Mouse (Mus musculus): ENCODE measurements around the gene Rnaseh2a. TPM values are rescaled to one million over a fixed set of nuclear protein-coding genes. Genes with fewer than 3 reads are reported as not detected.

Gene Rnaseh2a
- polyA plus RNA-seq, 1 experiment from 2014 or later = 67.1 TPM

DNA sequence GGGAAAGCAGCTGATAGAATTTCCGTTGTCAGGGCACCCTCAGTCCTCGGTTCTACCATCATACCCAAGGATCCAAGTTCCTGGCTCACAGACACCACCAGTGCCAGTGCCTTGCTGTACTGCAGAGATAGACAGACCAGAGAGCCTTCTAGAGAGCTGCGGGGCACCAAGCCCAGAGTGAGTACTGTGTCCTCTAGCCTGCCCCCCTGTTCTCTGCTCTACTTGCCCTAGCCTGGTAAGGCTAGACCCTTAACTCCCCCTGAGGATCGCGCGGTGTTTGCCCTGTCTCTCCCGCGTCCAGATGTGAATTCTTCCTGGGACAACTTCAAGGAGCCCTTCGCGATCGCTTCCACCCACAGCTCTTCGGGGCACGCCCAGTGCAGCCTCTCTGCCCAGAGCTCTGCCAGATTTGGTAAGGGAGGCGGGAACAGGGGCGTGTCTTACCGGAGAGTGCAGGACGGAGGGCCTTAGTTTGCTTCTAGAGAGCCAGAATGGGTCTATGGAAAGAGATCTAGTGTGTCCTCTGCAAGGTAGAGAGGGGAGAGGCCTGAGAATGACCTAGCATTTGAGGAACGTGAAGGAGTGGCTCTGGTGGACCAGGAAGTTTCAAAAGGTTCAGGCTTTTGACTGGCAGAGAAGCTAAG is 16.8 kb downstream of the Rnaseh2a start:
- 4% methylated on average over 18 of the region's 18 CpGs for WGBS (ENCODE audit: insufficient replicate concordance)
- DNase-seq = peak; percentile 67
- TF ChIP-seq CTCF (IDR thresholded peaks at IDR 0.05; ENCODE audit: low read depth) = no peak
- no peak for TF ChIP-seq EP300 (IDR thresholded peaks at IDR 0.05; ENCODE audit: low read depth)
- H3K27ac ChIP-seq (ENCODE audit: low read depth) = no peak overlapping the region
- peaks cover 4% of the 10 kb centered on the region; the same call in 1 of the 2 replicates for H3K4me1 ChIP-seq (ENCODE audit: insufficient read depth)
- peak; percentile 35; the same call in 1 of the 2 replicates for ATAC-seq
- no peak overlapping the region for H3K9ac ChIP-seq (replicated peaks)
- H3K36me3 ChIP-seq (replicated peaks; ENCODE audit: insufficient read depth, low read length) = peaks cover 11% of the 10 kb centered on the region
- H3K27me3 ChIP-seq (ENCODE audit: insufficient read depth, low read length) = peaks cover 34% of the 10 kb centered on the region
- peak overlapping the region; percentile 7; the same call in 1 of the 2 replicates for H3K4me2 ChIP-seq (ENCODE audit: low read depth, low read length)
- no peak overlapping the region for H3K4me3 ChIP-seq (ENCODE audit: low read depth, low read length)
- H3K9me3 ChIP-seq (ENCODE audit: low read length) = no peaks in the 10 kb centered on the region

DNA sequence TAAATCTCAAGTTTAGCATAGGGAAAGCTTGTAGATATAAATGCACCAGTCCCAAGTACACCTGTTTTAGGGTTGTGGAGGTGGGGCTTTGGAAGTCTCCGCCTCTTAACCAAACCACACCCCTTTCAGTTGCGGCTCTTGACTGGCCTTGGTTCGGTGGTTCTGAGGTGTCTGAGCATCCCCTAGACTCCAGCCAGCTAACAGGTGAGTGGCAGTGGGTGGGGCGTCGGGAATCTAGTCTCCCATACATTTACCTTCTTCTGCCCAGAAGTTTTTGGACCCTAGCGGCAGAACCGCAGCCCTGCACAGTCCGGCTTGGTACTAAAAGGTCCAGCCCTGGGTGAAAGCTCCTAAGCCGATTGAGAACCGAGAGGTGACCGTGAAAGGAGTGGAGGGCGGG is 19.8 kb downstream of the Rnaseh2a start:
- Histone ChIP-seq H3K9ac (replicated peaks) (no peak overlapping the region), H3K4me3 (ENCODE audit: low read depth, low read length) (no peak overlapping the region), H3K27ac (ENCODE audit: low read depth) (no peak overlapping the region), H3K4me1 (ENCODE audit: insufficient read depth) (peaks cover 9% of the 10 kb centered on the region), H3K27me3 (ENCODE audit: insufficient read depth, low read length) (peaks cover 63% of the 10 kb centered on the region), H3K4me2 (ENCODE audit: low read depth, low read length) (no peak overlapping the region), H3K36me3 (replicated peaks; ENCODE audit: insufficient read depth, low read length) (no peaks in the 10 kb centered on the region), H3K9me3 (ENCODE audit: low read length) (no peaks in the 10 kb centered on the region)
- 17% methylated on average over 12 of the region's 12 CpGs for WGBS (ENCODE audit: insufficient replicate concordance)
- ATAC-seq = no peak
- TF ChIP-seq CTCF (IDR thresholded peaks at IDR 0.05; ENCODE audit: low read depth) = no peak
- TF ChIP-seq EP300 (IDR thresholded peaks at IDR 0.05; ENCODE audit: low read depth) = no peak
- DNase-seq = no peak

DNA sequence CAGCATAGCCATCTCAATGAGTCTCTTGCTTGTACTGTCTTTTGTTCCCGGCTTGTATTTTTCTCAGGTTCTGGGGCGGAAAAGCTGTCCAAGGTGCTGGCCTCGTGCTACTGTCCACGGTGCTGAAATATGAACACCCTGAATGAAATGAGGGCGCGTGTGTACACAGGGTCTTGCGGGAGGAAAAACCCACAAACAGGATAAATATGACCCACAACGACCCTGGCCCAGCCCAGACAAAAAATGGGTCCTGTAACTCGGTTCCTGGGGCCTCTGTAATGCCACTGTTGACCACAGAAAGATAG is 22.4 kb downstream of the Rnaseh2a start:
- 12% methylated on average over 9 of the region's 9 CpGs for WGBS (ENCODE audit: insufficient replicate concordance)
- H3K27ac ChIP-seq (ENCODE audit: low read depth) = no peak overlapping the region
- ATAC-seq (0 out of 2 replicates have a peak, but pooled peaks have one; percentile 35), DNase-seq (peak; percentile 61)
- no peak overlapping the region for H3K9ac ChIP-seq (replicated peaks)
- no peaks in the 10 kb centered on the region for H3K36me3 ChIP-seq (replicated peaks; ENCODE audit: insufficient read depth, low read length)
- no peaks in the 10 kb centered on the region for H3K9me3 ChIP-seq (ENCODE audit: low read length)
- no peak overlapping the region for H3K4me3 ChIP-seq (ENCODE audit: low read depth, low read length)
- TF ChIP-seq CTCF (IDR thresholded peaks at IDR 0.05; ENCODE audit: low read depth) (no peak), EP300 (IDR thresholded peaks at IDR 0.05; ENCODE audit: low read depth) (no peak)
- no peak overlapping the region for H3K4me2 ChIP-seq (ENCODE audit: low read depth, low read length)
- H3K4me1 ChIP-seq (ENCODE audit: insufficient read depth) = peaks cover 11% of the 10 kb centered on the region
- peaks cover 77% of the 10 kb centered on the region for H3K27me3 ChIP-seq (ENCODE audit: insufficient read depth, low read length)

DNA sequence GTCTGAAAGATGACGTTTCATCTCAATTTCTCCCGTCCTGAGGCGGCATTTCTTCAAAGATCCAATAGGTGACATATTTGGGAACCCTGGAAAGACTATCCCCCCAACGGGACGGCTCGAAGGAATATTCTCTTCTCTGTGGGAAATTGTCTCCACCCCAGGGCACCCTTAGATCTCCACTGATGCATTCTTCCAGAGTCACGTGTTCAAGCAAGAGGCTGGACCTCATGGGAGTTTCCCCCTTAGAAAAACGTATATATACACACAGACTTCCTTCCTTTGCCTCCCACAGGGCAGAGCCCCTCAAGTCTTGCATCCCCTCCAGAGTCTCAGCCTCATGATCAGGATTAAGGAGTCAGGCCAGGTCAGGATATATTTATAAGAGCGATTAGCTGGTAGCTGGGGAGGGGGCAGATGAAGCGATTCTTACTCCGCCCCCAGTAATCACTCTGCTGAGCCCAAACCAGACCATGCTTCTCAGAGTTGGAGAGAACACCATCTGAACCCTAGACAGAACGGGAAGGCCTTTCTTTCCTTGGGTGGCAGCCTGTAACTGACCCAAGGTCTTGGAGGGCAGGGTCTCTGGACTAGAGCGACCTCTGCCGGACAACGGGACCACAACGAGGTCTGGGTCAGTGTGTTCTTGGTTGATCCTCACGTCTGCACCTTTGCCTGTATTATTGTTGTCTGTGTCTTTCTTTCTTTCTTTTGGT is 22.9 kb downstream of the Rnaseh2a start, which contains the start of gene Rtbdn:
TSS of gene Rtbdn (plus strand) at position 464 of the 713 bp plus-strand sequence.
- Histone ChIP-seq H3K4me1 (ENCODE audit: insufficient read depth) (peaks cover 11% of the 10 kb centered on the region), H3K9me3 (ENCODE audit: low read length) (no peaks in the 10 kb centered on the region), H3K27ac (ENCODE audit: low read depth) (no peak within 1 kb of the TSS), H3K4me3 (ENCODE audit: low read depth, low read length) (peak within 1 kb of the TSS; percentile 25; the same call in 1 of the 2 replicates), H3K9ac (replicated peaks) (no peak within 1 kb of the TSS), H3K27me3 (ENCODE audit: insufficient read depth, low read length) (peaks cover 72% of the 10 kb centered on the region), H3K4me2 (ENCODE audit: low read depth, low read length) (peak within 1 kb of the TSS; percentile 47), H3K36me3 (replicated peaks; ENCODE audit: insufficient read depth, low read length) (no peaks in the 10 kb centered on the region)
- ATAC-seq (no peak), DNase-seq (no peak)
- no peak for TF ChIP-seq EP300 (IDR thresholded peaks at IDR 0.05; ENCODE audit: low read depth)
- TF ChIP-seq CTCF (IDR thresholded peaks at IDR 0.05; ENCODE audit: low read depth) = peak; percentile 48
- WGBS (ENCODE audit: insufficient replicate concordance) = 14% methylated on average over 17 of the region's 17 CpGs

DNA sequence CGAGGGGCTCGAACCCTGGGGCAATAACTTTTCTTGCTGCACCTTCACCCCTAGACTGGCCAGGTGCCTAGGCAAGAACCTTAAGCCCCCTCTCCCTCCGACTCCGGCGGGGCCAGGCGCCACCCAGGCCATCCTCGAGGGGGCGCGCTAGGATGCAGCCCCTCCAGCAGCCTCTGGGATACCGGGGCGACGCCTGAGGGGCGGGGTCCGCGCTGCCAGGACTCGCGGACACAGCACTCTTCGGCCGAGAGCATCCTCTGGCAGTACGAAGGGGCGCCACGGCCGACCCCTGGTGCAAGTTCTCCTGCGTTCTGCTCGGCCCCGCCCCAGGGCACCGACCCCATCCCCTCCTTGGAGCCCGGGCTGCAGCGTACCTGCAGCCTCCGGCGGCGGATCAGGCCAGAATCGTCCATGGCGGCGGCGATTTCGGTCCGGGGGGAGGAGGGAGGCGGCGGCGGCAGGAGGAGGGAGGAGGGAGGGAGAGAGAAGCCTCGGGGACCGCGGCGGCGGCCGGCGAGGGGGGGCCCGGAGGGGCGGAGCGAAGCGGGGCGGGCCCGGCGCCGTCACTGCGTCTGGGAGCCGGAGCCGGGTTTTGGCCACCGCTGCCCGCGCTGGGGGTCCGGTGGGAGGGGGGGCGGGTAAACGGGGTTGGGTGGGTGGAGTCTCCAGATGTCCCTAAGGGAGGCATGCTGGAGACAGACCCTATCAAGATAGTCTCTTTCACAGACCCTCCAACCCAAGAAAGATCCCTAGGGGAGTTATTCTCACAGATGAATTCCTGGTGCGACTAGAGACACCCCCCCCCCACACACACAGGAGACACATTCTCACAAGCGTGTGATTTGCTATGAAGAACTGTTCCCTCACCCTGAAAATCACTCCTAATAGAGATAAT is 23.7 kb downstream of the Rnaseh2a start:
- Histone ChIP-seq H3K4me2 (ENCODE audit: low read depth, low read length) (peak overlapping the region; percentile 47), H3K27ac (ENCODE audit: low read depth) (no peak overlapping the region), H3K27me3 (ENCODE audit: insufficient read depth, low read length) (peaks cover 71% of the 10 kb centered on the region), H3K4me1 (ENCODE audit: insufficient read depth) (peaks cover 11% of the 10 kb centered on the region), H3K36me3 (replicated peaks; ENCODE audit: insufficient read depth, low read length) (no peaks in the 10 kb centered on the region), H3K9me3 (ENCODE audit: low read length) (no peaks in the 10 kb centered on the region), H3K4me3 (ENCODE audit: low read depth, low read length) (peak overlapping the region; percentile 25; the same call in 1 of the 2 replicates), H3K9ac (replicated peaks) (no peak overlapping the region)
- DNase-seq (no peak), ATAC-seq (no peak)
- TF ChIP-seq EP300 (IDR thresholded peaks at IDR 0.05; ENCODE audit: low read depth) (no peak), CTCF (IDR thresholded peaks at IDR 0.05; ENCODE audit: low read depth) (peak; percentile 25)
- 2% methylated on average over 42 of the region's 67 CpGs for WGBS (ENCODE audit: insufficient replicate concordance)

DNA sequence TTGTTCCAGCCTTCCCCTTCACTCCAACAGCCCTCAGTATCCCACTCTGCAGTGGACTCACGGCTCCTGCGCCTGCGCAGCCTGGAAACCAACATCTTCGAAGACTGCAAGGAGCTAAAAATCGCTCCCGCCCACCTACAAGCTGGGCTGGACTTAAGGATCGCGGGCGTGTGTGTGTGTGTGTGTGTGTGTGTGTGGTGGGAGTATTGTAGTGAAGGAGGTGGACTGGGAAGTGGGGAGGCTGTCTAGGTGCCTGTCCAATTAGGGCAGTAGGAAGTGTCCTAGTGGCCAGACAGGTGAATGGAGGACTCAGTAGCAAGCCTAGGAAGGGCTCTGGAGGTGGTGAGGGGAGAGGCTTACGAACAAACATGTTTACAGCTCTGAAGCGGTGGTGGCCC is 24.3 kb downstream of the Rnaseh2a start:
- no peak for DNase-seq
- H3K36me3 ChIP-seq (replicated peaks; ENCODE audit: insufficient read depth, low read length) = no peaks in the 10 kb centered on the region
- peaks cover 66% of the 10 kb centered on the region for H3K27me3 ChIP-seq (ENCODE audit: insufficient read depth, low read length)
- ATAC-seq = no peak
- H3K4me2 ChIP-seq (ENCODE audit: low read depth, low read length) = no peak overlapping the region
- no peak overlapping the region for H3K4me3 ChIP-seq (ENCODE audit: low read depth, low read length)
- no peak overlapping the region for H3K27ac ChIP-seq (ENCODE audit: low read depth)
- 10% methylated on average over 11 of the region's 11 CpGs for WGBS (ENCODE audit: insufficient replicate concordance)
- H3K9me3 ChIP-seq (ENCODE audit: low read length) = no peaks in the 10 kb centered on the region
- H3K9ac ChIP-seq (replicated peaks) = no peak overlapping the region
- TF ChIP-seq EP300 (IDR thresholded peaks at IDR 0.05; ENCODE audit: low read depth) (no peak), CTCF (IDR thresholded peaks at IDR 0.05; ENCODE audit: low read depth) (no peak)
- peaks cover 11% of the 10 kb centered on the region for H3K4me1 ChIP-seq (ENCODE audit: insufficient read depth)

Measured in liver, postnatal 0 days (tissue).